Comparison of ENCODE assay signal across 30 mouse cellular contexts in the genomic region with DNA sequence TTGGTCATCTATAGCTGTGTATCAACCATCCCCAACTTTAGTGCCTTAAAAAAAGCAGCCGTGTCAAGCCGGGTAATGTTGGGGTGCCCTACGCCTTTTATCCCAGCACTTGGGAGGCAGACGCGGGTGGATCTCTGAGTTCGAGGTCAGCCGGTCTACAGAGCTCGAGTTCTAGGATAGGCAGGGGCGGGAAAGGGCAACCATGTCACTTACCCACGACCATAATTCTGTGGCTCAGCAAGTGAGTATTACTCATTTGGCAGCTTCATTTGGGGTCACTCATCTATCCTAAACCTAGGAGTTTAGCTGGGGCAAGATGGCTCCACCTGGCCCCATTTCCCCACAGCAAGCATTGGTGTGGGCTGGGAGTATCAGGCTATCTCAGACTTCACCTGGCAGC. TPM values are rescaled to one million over a fixed set of nuclear protein-coding genes. Genes with fewer than 3 reads are reported as not detected.
DNase-seq lines count a peak whose midpoint lies in the region; ATAC-seq and TF ChIP-seq lines count a peak whose summit lies in the region.
"Had no signal": no experiment of that assay in that cellular context is flagged by ENCODE, and none has a peak within 500 bp of the region (broad histone marks: within the 10 kb centered on the region; RNA-seq: fewer than 3 reads in every experiment).

No protein-coding gene starts in this region.

- H3K4me1 ChIP-seq in heart, embryonic 11.5 days (ENCODE audit: control insufficient read depth, insufficient read depth, low read length) = peaks cover 18% of the 10 kb centered on the region
- H3K4me1 ChIP-seq in spleen, adult 2 months (ENCODE audit: control insufficient read depth, insufficient read depth, insufficient read length) = no peaks in the 10 kb centered on the region
- H3K4me1 ChIP-seq in liver, embryonic 12.5 days = peaks cover 78% of the 10 kb centered on the region
- H3K4me1 ChIP-seq: forebrain, embryonic 12.5 days; midbrain, embryonic 15.5 days had no signal

- 84% methylated on average over 10 of the region's 10 CpGs for WGBS in heart, embryonic 11.5 days (ENCODE audit: insufficient replicate concordance)
- WGBS in spleen, adult 2 months = 89% methylated on average over 10 of the region's 10 CpGs
- 68% methylated on average over 10 of the region's 10 CpGs for WGBS in liver, embryonic 12.5 days (ENCODE audit: insufficient replicate concordance)

- TF ChIP-seq CTCF in spleen, adult 2 months (IDR thresholded peaks at IDR 0.05; ENCODE audit: extremely low read depth, insufficient read depth, insufficient read length, insufficient replicate concordance) = no peak

- peaks cover 12% of the 10 kb centered on the region for H3K27me3 ChIP-seq in heart, embryonic 11.5 days (ENCODE audit: control insufficient read depth, insufficient read depth, low read length)
- H3K27me3 ChIP-seq in spleen, adult 2 months (ENCODE audit: control insufficient read depth, insufficient read depth, low read length) = peaks cover 1% of the 10 kb centered on the region; the same call in 1 of the 2 replicates
- H3K27me3 ChIP-seq in liver, embryonic 12.5 days (replicated peaks) = 0 out of 2 replicates have a peak, but pooled peaks cover 9% of the 10 kb centered on the region

- no peaks in the 10 kb centered on the region for H3K9me3 ChIP-seq in heart, embryonic 11.5 days (replicated peaks; ENCODE audit: control insufficient read depth, low read length)
- no peaks in the 10 kb centered on the region for H3K9me3 ChIP-seq in liver, embryonic 12.5 days (replicated peaks)
- H3K9me3 ChIP-seq: forebrain, embryonic 12.5 days; heart, embryonic 15.5 days; hindbrain, embryonic 10.5 days; intestine, embryonic 15.5 days; limb, embryonic 12.5 days; lung, embryonic 15.5 days; megakaryocyte, embryonic 14.5 days; midbrain, embryonic 15.5 days; neural tube, embryonic 13.5 days had no signal

- ATAC-seq in heart, embryonic 11.5 days (replicated peaks; ENCODE audit: insufficient number of reproducible peaks, low FRiP score, low TSS enrichment) = no peak
- no peak for ATAC-seq in liver, embryonic 12.5 days
- ATAC-seq: CD4-positive, CD25-positive, alpha-beta regulatory T cell, adult 4 months; hindbrain, embryonic 16.5 days; intestine, embryonic 15.5 days; midbrain, embryonic 15.5 days had no signal

- peak overlapping the region; percentile 71 for H3K4me2 ChIP-seq in heart, embryonic 11.5 days
- H3K4me2 ChIP-seq in liver, embryonic 12.5 days = peak overlapping the region; percentile 95
- H3K4me2 ChIP-seq: forebrain, embryonic 12.5 days; heart, embryonic 15.5 days; intestine, embryonic 15.5 days; lung, embryonic 15.5 days; midbrain, embryonic 15.5 days; neural tube, embryonic 13.5 days had no signal

- H3K36me3 ChIP-seq in heart, embryonic 11.5 days (ENCODE audit: control insufficient read depth, insufficient read depth, low read length) = no peaks in the 10 kb centered on the region
- no peaks in the 10 kb centered on the region for H3K36me3 ChIP-seq in spleen, adult 2 months (ENCODE audit: control insufficient read depth, insufficient read depth, low read length)
- peaks cover 61% of the 10 kb centered on the region for H3K36me3 ChIP-seq in liver, embryonic 12.5 days
- H3K36me3 ChIP-seq: forebrain, embryonic 12.5 days; heart, embryonic 15.5 days; hindbrain, embryonic 10.5 days; intestine, embryonic 15.5 days; limb, embryonic 12.5 days; lung, embryonic 15.5 days; midbrain, embryonic 15.5 days; neural tube, embryonic 13.5 days had no signal

- H3K27ac ChIP-seq in heart, embryonic 11.5 days (ENCODE audit: low read depth, low read length) = peak overlapping the region; percentile 82; the same call in 1 of the 2 replicates
- peak overlapping the region; percentile 42; the same call in 1 of the 2 replicates for H3K27ac ChIP-seq in spleen, adult 2 months (ENCODE audit: insufficient read depth, low read length)
- H3K27ac ChIP-seq in liver, embryonic 12.5 days = peak overlapping the region; percentile 96
- H3K27ac ChIP-seq: forebrain, embryonic 12.5 days; heart, embryonic 15.5 days; hindbrain, embryonic 10.5 days; intestine, embryonic 15.5 days; limb, embryonic 12.5 days; lung, embryonic 15.5 days; midbrain, embryonic 15.5 days; neural tube, embryonic 13.5 days had no signal

- H3K9ac ChIP-seq in heart, embryonic 11.5 days (ENCODE audit: low read depth, low read length) = peak overlapping the region; percentile 39; the same call in 1 of the 2 replicates
- H3K9ac ChIP-seq in liver, embryonic 12.5 days = peak overlapping the region; percentile 94
- H3K9ac ChIP-seq: forebrain, embryonic 12.5 days; heart, embryonic 15.5 days; intestine, embryonic 15.5 days; limb, embryonic 12.5 days; lung, embryonic 15.5 days; midbrain, embryonic 15.5 days; neural tube, embryonic 13.5 days had no signal

- TF ChIP-seq POLR2A in spleen, adult 2 months (IDR thresholded peaks at IDR 0.05; ENCODE audit: low read depth, low read length) = no peak

- DNase-seq in heart, postnatal 10 days = no peak
- no peak for DNase-seq in spleen, adult 2 months (ENCODE audit: low read depth in 1 of 2, low spot score in 2 of 2)
- DNase-seq in spleen, postnatal 36 days (ENCODE audit: low spot score in 2 of 2) = no peak
- DNase-seq in cerebellum, adult 8-10 months = no peak
- DNase-seq in T-cell, adult 2 months (ENCODE audit: low spot score) = no peak
- DNase-seq in natural killer cell, adult 2 months (ENCODE audit: low spot score in 2 of 2) = no peak
- DNase-seq: adrenal gland, postnatal 14 days; cerebellum, postnatal 10 days; gastrocnemius, postnatal 10 days; kidney, adult 8-10 months; kidney, postnatal 10 days; lung, postnatal 36 days; thymus, adult 18-20 months; thymus, postnatal 36 days had no signal

- intact Hi-C loops in heart, postnatal 10 days (cut with DNase I) = no loop called here

- H3K4me3 ChIP-seq in heart, embryonic 11.5 days (ENCODE audit: low read depth, low read length) = peak overlapping the region; percentile 30
- no peak overlapping the region for H3K4me3 ChIP-seq in spleen, adult 2 months (ENCODE audit: extremely low read depth, insufficient read depth, insufficient read length)
- peak overlapping the region; percentile 82 for H3K4me3 ChIP-seq in liver, embryonic 12.5 days
- H3K4me3 ChIP-seq: forebrain, embryonic 12.5 days; heart, embryonic 15.5 days; hindbrain, embryonic 10.5 days; intestine, embryonic 15.5 days; limb, embryonic 12.5 days; lung, embryonic 15.5 days; megakaryocyte, embryonic 14.5 days; midbrain, embryonic 15.5 days; neural tube, embryonic 13.5 days had no signal

RNA-seq across cellular contexts. Expression of gene Rhd, which starts 3.7 kb away (rescaled TPM):
- polyA plus RNA-seq in heart, embryonic 11.5 days (2014; fragmentation: Nextera tagmentation; extraction: Ambion mirVana) = 54.0 and 68.6 TPM in 2 replicates
- total RNA-seq in heart, postnatal 10 days (2021) = 1 to 10 TPM; 3.8 to 4.9 TPM
- polyA plus RNA-seq in spleen, adult 2 months (2012; rRNA removed) = 69.5 and 84.0 TPM in 2 replicates
- polyA plus RNA-seq in liver, embryonic 12.5 days (2016; fragmentation: Nextera tagmentation; extraction: Ambion mirVana) = 477 and 480 TPM in 2 replicates
- total RNA-seq: granulocyte monocyte progenitor cell, adult 5-6 weeks; layer of hippocampus, postnatal 25 days; left cerebral cortex, postnatal 10 days had no signal

RNA-seq across cellular contexts. Expression of gene Maco1, which starts 14.9 kb away (rescaled TPM):
- 20.7 and 22.6 TPM in 2 replicates for polyA plus RNA-seq in heart, embryonic 11.5 days (2014; fragmentation: Nextera tagmentation; extraction: Ambion mirVana)
- total RNA-seq in heart, postnatal 10 days (2021) = 10 to 100 TPM; 24.9 to 25.9 TPM
- 6.5 and 8.5 TPM in 2 replicates for polyA plus RNA-seq in spleen, adult 2 months (2012; rRNA removed)
- 27.2 and 29.8 TPM in 2 replicates for polyA plus RNA-seq in liver, embryonic 12.5 days (2016; fragmentation: Nextera tagmentation; extraction: Ambion mirVana)

RNA-seq across cellular contexts. Expression of gene Tmem50a, which starts 46.8 kb away (rescaled TPM):
- polyA plus RNA-seq in heart, embryonic 11.5 days (2014; fragmentation: Nextera tagmentation; extraction: Ambion mirVana) = 149 and 150 TPM in 2 replicates
- 10 to 100 TPM; 80.8 to 85.0 TPM for total RNA-seq in heart, postnatal 10 days (2021)
- 83.2 and 90.6 TPM in 2 replicates for polyA plus RNA-seq in spleen, adult 2 months (2012; rRNA removed)
- polyA plus RNA-seq in liver, embryonic 12.5 days (2016; fragmentation: Nextera tagmentation; extraction: Ambion mirVana) = 94.2 and 94.9 TPM in 2 replicates

RNA-seq across cellular contexts. Expression of gene Rsrp1, which starts 55.3 kb away (rescaled TPM):
- 331 and 353 TPM in 2 replicates for polyA plus RNA-seq in heart, embryonic 11.5 days (2014; fragmentation: Nextera tagmentation; extraction: Ambion mirVana)
- 100 to 1,000 TPM; 146 to 154 TPM for total RNA-seq in heart, postnatal 10 days (2021)
- 691 and 1,139 TPM in 2 replicates for polyA plus RNA-seq in spleen, adult 2 months (2012; rRNA removed)
- polyA plus RNA-seq in liver, embryonic 12.5 days (2016; fragmentation: Nextera tagmentation; extraction: Ambion mirVana) = 310 and 322 TPM in 2 replicates

Comparison
In these comparisons a context has a peak if more than half of its experiments do, and no peak if none do; other contexts are left out.
1. H3K27ac ChIP-seq: peak in every context shown above with its lines; median percentile 96 in liver, embryonic 12.5 days; 82 in heart, embryonic 11.5 days; 42 in spleen, adult 2 months.